Mouse (Mus musculus) limb, embryonic 14.5 days (tissue): ENCODE measurements around the gene Cacna1b. TPM values are rescaled to one million over a fixed set of nuclear protein-coding genes. Genes with fewer than 3 reads are reported as not detected.

Source experiments
- ATAC-seq: fragments of 200-750 bp; cut with Nextera tagmentation; 2 replicates; pipeline ENCODE4 v1.8.0; 2017; ENCODE audit warnings: low read depth, moderate number of reproducible peaks, moderate TSS enrichment; ENCODE audit not compliant: low FRiP score
- DNase-seq: peaks from one replicate; pipeline ENCODE4 v3.0.0-alpha.2; 2015; ENCODE audit warnings: low spot score
- H3K27ac ChIP-seq: fragments of 300-500 bp; sonication (generic); replicated peaks from 2 replicates; pipeline ENCODE4 v1.5.1; 2014; ENCODE audit warnings: low read depth, mild to moderate bottlenecking, low read length, moderate library complexity, mixed read lengths
- H3K27me3 ChIP-seq: fragments of 300-500 bp; sonication (generic); 2 replicates; pipeline ENCODE4 v1.6.1; 2014; ENCODE audit warnings: low read length, mixed read lengths; ENCODE audit not compliant: control insufficient read depth, insufficient read depth
- H3K36me3 ChIP-seq: fragments of 300-500 bp; sonication (generic); 2 replicates; pipeline ENCODE4 v1.6.1; 2014; ENCODE audit warnings: mild to moderate bottlenecking, low read length, moderate library complexity, mixed read lengths; ENCODE audit not compliant: control insufficient read depth, insufficient read depth
- H3K4me1 ChIP-seq: fragments of 300-500 bp; sonication (generic); 2 replicates; pipeline ENCODE4 v1.6.1; 2014; ENCODE audit warnings: antibody characterized with exemption, low read length, mixed read lengths; ENCODE audit not compliant: control insufficient read depth, insufficient read depth
- H3K4me2 ChIP-seq: fragments of 300-500 bp; sonication (generic); replicated peaks from 2 replicates; pipeline ENCODE4 v1.6.1; 2014; ENCODE audit warnings: low read depth, mild to moderate bottlenecking, low read length, moderate library complexity; ENCODE audit not compliant: severe bottlenecking
- H3K4me3 ChIP-seq: fragments of 300-500 bp; sonication (generic); replicated peaks from 2 replicates; pipeline ENCODE4 v1.5.1; 2014; ENCODE audit warnings: low read length
- H3K9ac ChIP-seq: fragments of 300-500 bp; sonication (generic); 2 replicates; pipeline ENCODE4 v1.6.1; 2014; ENCODE audit warnings: mild to moderate bottlenecking, low read depth, low read length, moderate library complexity; ENCODE audit not compliant: severe bottlenecking
- H3K9me3 ChIP-seq: fragments of 300-500 bp; sonication (generic); 2 replicates; pipeline ENCODE4 v1.6.1; 2016; ENCODE audit warnings: low read length; ENCODE audit not compliant: control insufficient read depth
- POLR2A ChIP-seq: fragments of 200-500 bp; IDR thresholded peaks from 2 replicates; pipeline ENCODE4 v1.8.0; 2012; ENCODE audit warnings: inconsistent platforms, mild to moderate bottlenecking, moderate library complexity, borderline replicate concordance; ENCODE audit not compliant: insufficient read depth, insufficient read length; ENCODE audit errors: extremely low read depth
- WGBS: fragments of 180-500 bp; shearing (Covaris S2); extraction: QIAGEN DNeasy Blood & Tissue Kit; methylation state at CpG from one replicate; pipeline ENCODE4 v1.1.7; 2014; 5-methylcytosine and 5-hydroxymethylcytosine counted together
- polyA plus RNA-seq, 2 experiments: library from polyadenylated mRNA; depleted of rRNA in 1 of 2; stranded (reverse) in 1 of 2; unstranded in 1 of 2; fragments of >200 nt; fragmentation: Nextera tagmentation in 1 of 2; extraction: Ambion mirVana in 1 of 2; gene quantifications; 2 replicates each; pipeline versions ENCODE4 v1.2.1 to v1.2.3; 2012 to 2014

Gene Cacna1b
- polyA plus RNA-seq, 2 experiments, result 1.4 to 2.7 TPM

- TF ChIP-seq POLR2A, result no peak
- no peak for DNase-seq
- WGBS, result 86% methylated on average over 4 of the region's 4 CpGs
- no peak overlapping the region for H3K4me3 ChIP-seq
- no peak overlapping the region for H3K4me2 ChIP-seq
- no peak for ATAC-seq
- H3K9ac ChIP-seq, result no peak overlapping the region
- H3K27me3 ChIP-seq, result no peaks in the 10 kb centered on the region
- H3K27ac ChIP-seq, result no peak overlapping the region
- H3K36me3 ChIP-seq, result no peaks in the 10 kb centered on the region
- no peaks in the 10 kb centered on the region for H3K9me3 ChIP-seq
- no peaks in the 10 kb centered on the region for H3K4me1 ChIP-seq
Observed at GRCm38 (mm10) chr2:24725865-24726264, 37.1 kb downstream of the Cacna1b start.

GRCm38 (mm10) chr2:24719645-24720379 lies 43.1 kb downstream of the Cacna1b start:
- TF ChIP-seq POLR2A, result no peak
- Histone ChIP-seq H3K9ac (no peak overlapping the region), H3K27ac (no peak overlapping the region), H3K9me3 (no peaks in the 10 kb centered on the region), H3K27me3 (no peaks in the 10 kb centered on the region), H3K36me3 (no peaks in the 10 kb centered on the region), H3K4me2 (no peak overlapping the region), H3K4me1 (no peaks in the 10 kb centered on the region), H3K4me3 (no peak overlapping the region)
- whole genome bisulfite sequencing, result 84% methylated on average over 14 of the region's 14 CpGs
- no peak for ATAC-seq
- no peak for DNase-seq

- no peak overlapping the region for H3K4me2 ChIP-seq
- H3K27me3 ChIP-seq, result no peaks in the 10 kb centered on the region
- 0 out of 2 replicates have a peak, but pooled peaks have one; percentile 23 for ATAC-seq
- WGBS, result 81% methylated on average over 4 of the region's 4 CpGs
- H3K27ac ChIP-seq, result no peak overlapping the region
- no peak overlapping the region for H3K4me3 ChIP-seq
- no peaks in the 10 kb centered on the region for H3K36me3 ChIP-seq
- no peak for TF ChIP-seq POLR2A
- H3K4me1 ChIP-seq, result no peaks in the 10 kb centered on the region
- no peak overlapping the region for H3K9ac ChIP-seq
- H3K9me3 ChIP-seq, result no peaks in the 10 kb centered on the region
- no peak for DNase-seq
Observed at GRCm38 (mm10) chr2:24718906-24719305, 44.0 kb downstream of the Cacna1b start.

- WGBS, result 88% methylated on average over 7 of the region's 7 CpGs
- Histone ChIP-seq H3K4me3 (no peak overlapping the region), H3K4me1 (no peaks in the 10 kb centered on the region), H3K9ac (no peak overlapping the region), H3K9me3 (no peaks in the 10 kb centered on the region), H3K36me3 (no peaks in the 10 kb centered on the region), H3K27ac (no peak overlapping the region), H3K4me2 (no peak overlapping the region), H3K27me3 (no peaks in the 10 kb centered on the region)
- no peak for TF ChIP-seq POLR2A
- DNase-seq (no peak), ATAC-seq (no peak)
Observed at GRCm38 (mm10) chr2:24717963-24718362, 45.0 kb downstream of the Cacna1b start.

GRCm38 (mm10) chr2:24717461-24717860 lies 45.5 kb downstream of the Cacna1b start:
- no peak overlapping the region for H3K27ac ChIP-seq
- no peaks in the 10 kb centered on the region for H3K36me3 ChIP-seq
- no peaks in the 10 kb centered on the region for H3K9me3 ChIP-seq
- no peaks in the 10 kb centered on the region for H3K27me3 ChIP-seq
- TF ChIP-seq POLR2A, result no peak
- H3K4me2 ChIP-seq, result no peak overlapping the region
- DNase-seq (no peak), ATAC-seq (no peak)
- H3K4me3 ChIP-seq, result no peak overlapping the region
- H3K9ac ChIP-seq, result no peak overlapping the region
- no peaks in the 10 kb centered on the region for H3K4me1 ChIP-seq
- 84% methylated on average over 4 of the region's 4 CpGs for WGBS
